Mouse (Mus musculus) MEL (cell line): ENCODE measurements around the gene Adar.

ENCODE experiments used
- CTCF ChIP-seq, 3 experiments: IDR thresholded peaks in 2 of 3; conservative IDR thresholded peaks in 1 of 3; 2 replicates each; pipeline ENCODE4 v1.5.1; 2011 to 2012; ENCODE audit warnings: low read length in 3 of 3, low read depth in 2 of 3, mild to moderate bottlenecking in 2 of 3, improper control_type of control experiment in 1 of 3, inconsistent platforms in 1 of 3, mixed read lengths in 1 of 3, moderate library complexity in 1 of 3; ENCODE audit not compliant: control insufficient read depth in 1 of 3, insufficient read depth in 1 of 3, poor library complexity in 1 of 3, severe bottlenecking in 1 of 3
- GABPA ChIP-seq: IDR thresholded peaks from 2 replicates; pipeline ENCODE4 v1.6.1; 2012; ENCODE audit warnings: low read depth, mild to moderate bottlenecking, inconsistent platforms, low read length, improper control_type of control experiment, moderate library complexity
- GATA1 ChIP-seq: IDR thresholded peaks from 2 replicates; pipeline ENCODE4 v1.6.1; 2011; ENCODE audit warnings: low read depth, low read length, improper control_type of control experiment
- MAFK ChIP-seq: IDR thresholded peaks from 2 replicates; pipeline ENCODE4 v1.6.1; 2011; ENCODE audit warnings: low read depth, mild to moderate bottlenecking, low read length, improper control_type of control experiment, borderline replicate concordance
- MAZ ChIP-seq: IDR thresholded peaks from 2 replicates; pipeline ENCODE4 v1.6.1; 2012; ENCODE audit warnings: low read depth, mild to moderate bottlenecking, inconsistent platforms, low read length, improper control_type of control experiment
- POLR2A ChIP-seq, 2 experiments: IDR thresholded peaks; 2 replicates each; pipeline ENCODE4 v1.6.1; 2011 to 2012; ENCODE audit warnings: low read length in 2 of 2, mild to moderate bottlenecking in 2 of 2, control low read depth in 1 of 2, improper control_type of control experiment in 1 of 2, low read depth in 1 of 2, moderate library complexity in 1 of 2; ENCODE audit not compliant: control insufficient read depth in 1 of 2, insufficient read depth in 1 of 2, poor library complexity in 1 of 2
- SMC3 ChIP-seq: IDR thresholded peaks from 2 replicates; pipeline ENCODE4 v1.6.1; 2011; ENCODE audit warnings: low read depth, low read length, improper control_type of control experiment
- UBTF ChIP-seq: IDR thresholded peaks from 2 replicates; pipeline ENCODE4 v1.6.1; 2012; ENCODE audit warnings: low read depth, mild to moderate bottlenecking, inconsistent platforms, low read length, improper control_type of control experiment, moderate library complexity, borderline replicate concordance; ENCODE audit not compliant: insufficient read depth
- USF2 ChIP-seq, 2 experiments: IDR thresholded peaks; 2 replicates each; pipeline ENCODE4 v1.6.1; 2011 to 2012; ENCODE audit warnings: improper control_type of control experiment in 2 of 2, low read length in 2 of 2, borderline replicate concordance in 1 of 2, inconsistent platforms in 1 of 2, low read depth in 1 of 2, mild to moderate bottlenecking in 1 of 2; ENCODE audit not compliant: insufficient read depth in 1 of 2
- ZC3H11A ChIP-seq: IDR thresholded peaks from 2 replicates; pipeline ENCODE4 v1.6.1; 2012; ENCODE audit warnings: low read depth, mild to moderate bottlenecking, inconsistent platforms, low read length, improper control_type of control experiment

- no peak for TF ChIP-seq CTCF (IDR thresholded peaks at IDR 0.05 in 2 of 3, conservative IDR thresholded peaks at IDR 0.05 in 1 of 3; ENCODE audit: control insufficient read depth in 1 of 3, insufficient read depth in 1 of 3, low read depth in 2 of 3, low read length in 3 of 3, poor library complexity in 1 of 3, severe bottlenecking in 1 of 3)
- TF ChIP-seq GATA1 = no peak
- TF ChIP-seq ZC3H11A = no peak
- TF ChIP-seq POLR2A (IDR thresholded peaks at IDR 0.05; ENCODE audit: control insufficient read depth in 1 of 2, insufficient read depth in 1 of 2, low read depth in 1 of 2, low read length in 2 of 2, poor library complexity in 1 of 2) = no peak
- no peak for TF ChIP-seq MAZ
- TF ChIP-seq MAFK = no peak
- no peak for TF ChIP-seq SMC3
- no peak for TF ChIP-seq UBTF
- no peak for TF ChIP-seq GABPA
- no peak for TF ChIP-seq USF2 (IDR thresholded peaks at IDR 0.05; ENCODE audit: borderline replicate concordance in 1 of 2, insufficient read depth in 1 of 2, low read depth in 1 of 2, low read length in 2 of 2)
These were observed 17.3 kb downstream of the Adar start for GRCm38 (mm10) chr3:89732091-89732490.
